Mouse (Mus musculus): ENCODE measurements at regions not wholly inside any gene's neighbourhood (a gene's known extent, or its start where the extent isn't known, plus 50 kb on each side); places are given as distances from the start of the nearest gene placed in this dataset.

DNA sequence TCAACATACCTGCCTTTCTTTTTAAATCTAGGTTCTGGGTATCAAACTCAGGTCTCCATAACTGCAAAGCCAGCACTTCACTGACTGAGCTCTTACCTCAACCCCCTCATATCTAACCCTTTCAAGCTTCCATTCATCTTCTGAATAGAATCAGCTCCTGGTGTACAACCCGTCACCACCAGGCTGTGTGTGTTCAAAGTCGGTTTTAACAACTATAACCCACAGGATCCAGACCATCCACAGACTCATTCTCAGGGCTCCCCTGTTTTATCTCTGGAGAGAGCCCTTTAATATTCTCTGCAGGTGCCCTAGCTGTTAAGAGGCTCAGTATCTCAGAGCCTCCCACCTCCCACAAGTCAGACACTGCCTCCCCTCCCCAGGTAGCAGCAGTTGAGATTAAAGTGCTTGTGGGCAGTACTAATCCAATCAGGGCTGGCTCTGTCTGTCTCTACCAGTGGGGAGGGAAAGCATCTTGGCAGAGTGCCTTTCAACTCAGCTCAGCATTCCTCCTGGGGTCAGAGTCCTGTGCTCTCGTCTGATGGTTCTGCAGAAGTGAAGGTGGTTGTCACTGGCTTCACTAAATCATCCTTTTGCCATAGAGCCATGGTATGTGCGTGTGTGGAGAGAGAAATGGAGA lies 272.4 kb downstream of the Dhx15 start:
- peak; percentile 72 for DNase-seq

DNA sequence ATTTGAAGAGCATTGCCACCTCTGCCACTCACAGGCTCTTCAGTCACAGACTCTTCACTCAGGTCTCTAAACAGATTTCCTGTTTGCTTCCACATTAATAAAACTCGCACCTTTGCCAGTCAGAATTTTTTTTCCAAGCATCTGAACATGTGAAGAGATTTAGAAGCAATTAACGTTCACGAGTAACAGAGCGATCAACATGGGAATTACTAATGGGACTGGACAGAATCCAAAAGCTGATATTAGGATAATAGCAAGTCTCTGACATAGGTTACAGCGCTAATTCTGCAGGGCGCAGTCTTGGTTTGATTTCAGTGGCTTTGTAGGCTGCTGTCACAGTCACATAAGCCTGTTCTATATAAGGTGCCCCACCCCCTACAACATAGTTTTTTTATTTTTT lies 275.6 kb downstream of the Dhx15 start:
- no peak for DNase-seq

DNA sequence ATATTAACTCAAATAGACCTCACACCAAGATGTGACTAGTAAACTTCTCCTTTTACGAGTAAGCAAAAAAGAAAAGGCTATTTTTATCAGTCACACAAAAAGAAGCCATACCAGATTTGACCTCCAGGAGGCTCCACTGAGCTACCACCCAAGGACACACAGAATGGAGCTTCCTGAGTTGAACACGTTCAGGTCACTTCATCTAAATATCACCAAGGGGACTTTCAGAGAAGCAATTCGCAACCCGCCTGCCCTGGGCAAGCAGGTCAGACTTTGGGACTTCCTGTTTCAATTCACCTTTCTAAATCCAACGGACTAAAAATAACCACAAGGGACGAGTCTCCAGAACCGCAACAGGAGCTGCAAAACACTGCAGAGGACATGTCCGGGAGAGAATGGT lies 281.5 kb downstream of the Dhx15 start:
- no peak for DNase-seq

DNA sequence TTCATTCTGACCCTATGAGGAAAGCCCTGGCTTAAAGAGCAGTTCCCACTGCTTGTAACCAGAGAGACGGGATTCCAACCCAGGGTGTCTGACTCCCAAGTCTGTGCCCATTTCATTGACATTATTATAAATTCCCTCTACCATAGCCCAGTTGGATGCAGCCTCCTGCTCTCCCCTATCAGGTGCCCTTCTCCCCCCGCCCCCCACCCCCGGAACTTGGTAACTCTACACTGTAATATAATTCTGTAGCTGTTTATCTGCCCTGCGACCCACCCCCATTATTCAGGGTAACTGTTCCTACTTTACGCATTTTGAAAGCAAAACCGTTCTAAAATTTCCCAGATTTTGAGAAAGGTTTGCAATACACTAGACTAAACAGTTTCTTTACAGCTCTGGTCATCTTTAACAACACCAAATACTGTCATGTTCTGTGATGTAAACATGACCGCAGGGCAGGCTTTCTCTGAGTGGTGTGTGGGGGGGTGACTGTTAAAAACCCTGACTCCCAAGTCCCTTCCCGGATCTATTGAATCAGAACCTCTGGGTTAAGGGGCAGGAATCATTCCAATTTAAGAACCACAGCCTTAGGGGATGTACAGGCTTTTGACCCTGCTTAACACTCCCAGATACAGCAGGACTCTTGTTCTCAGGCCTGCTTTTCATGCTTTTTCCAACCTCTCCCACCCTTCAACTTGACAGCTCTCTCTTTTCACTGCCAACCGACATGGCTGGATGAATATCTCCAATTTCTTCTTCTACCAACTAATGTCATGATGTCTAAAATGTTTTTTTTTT lies 283.8 kb downstream of the Dhx15 start:
- DNase-seq, result no peak

DNA sequence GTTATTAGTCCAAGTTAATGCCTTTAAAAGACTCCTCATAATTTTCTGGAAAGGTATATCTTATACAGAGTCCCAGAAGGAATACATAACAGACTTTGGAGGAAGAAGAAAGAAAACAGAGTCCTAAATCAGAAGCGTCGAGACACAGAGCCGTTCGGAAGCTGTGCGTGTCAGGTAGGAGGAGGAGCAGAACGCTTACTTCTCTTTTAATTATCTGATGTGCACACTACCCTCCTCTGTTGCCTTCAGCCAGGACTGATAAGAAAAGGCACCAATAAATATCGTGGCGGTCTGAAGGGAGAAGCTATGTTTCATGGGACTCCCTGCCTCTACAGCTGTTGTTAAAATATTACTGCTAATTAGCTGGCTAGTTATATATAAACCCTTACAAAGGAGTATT lies 296.2 kb downstream of the Dhx15 start:
- DNase-seq, result no peak

DNA sequence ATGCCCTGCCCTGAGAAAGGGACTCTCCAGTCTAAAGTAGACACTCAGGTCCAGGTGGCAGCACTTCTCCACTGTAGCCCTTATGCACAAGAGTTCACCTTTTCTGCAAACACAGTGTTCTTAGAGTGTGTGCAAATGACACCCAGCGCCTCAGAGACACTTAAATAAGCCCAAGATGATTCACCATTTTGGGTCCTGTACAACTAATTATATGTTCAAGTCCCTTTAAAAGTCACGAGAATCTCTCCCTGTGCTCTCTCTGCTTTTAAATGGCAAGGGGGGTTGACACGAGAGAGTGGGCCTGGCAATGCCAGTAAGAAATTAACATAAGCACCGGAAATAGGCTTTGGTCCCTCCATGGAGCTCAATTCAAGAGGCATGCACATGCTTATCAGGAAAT lies 299.0 kb downstream of the Dhx15 start:
- DNase-seq, result no peak

DNA sequence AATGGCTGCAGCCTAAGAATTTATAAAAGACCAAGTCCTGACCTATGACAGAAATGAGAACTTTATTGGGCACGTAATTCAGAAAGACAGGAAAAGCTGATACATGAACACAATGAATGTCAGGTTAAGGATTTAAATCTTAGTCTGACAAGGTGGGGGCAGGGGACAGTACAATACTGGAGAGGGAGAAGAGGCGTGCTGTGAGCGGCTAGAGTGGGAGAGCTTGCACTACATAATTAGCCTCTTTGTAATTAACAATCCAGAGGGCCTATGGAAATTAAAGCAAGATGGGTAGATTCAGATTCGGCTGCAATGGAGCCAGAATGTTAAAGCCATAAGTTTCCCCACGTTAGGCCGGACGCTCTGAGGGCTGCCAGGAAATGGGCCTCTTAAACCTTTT lies 301.9 kb downstream of the Dhx15 start:
- no peak for DNase-seq

DNA sequence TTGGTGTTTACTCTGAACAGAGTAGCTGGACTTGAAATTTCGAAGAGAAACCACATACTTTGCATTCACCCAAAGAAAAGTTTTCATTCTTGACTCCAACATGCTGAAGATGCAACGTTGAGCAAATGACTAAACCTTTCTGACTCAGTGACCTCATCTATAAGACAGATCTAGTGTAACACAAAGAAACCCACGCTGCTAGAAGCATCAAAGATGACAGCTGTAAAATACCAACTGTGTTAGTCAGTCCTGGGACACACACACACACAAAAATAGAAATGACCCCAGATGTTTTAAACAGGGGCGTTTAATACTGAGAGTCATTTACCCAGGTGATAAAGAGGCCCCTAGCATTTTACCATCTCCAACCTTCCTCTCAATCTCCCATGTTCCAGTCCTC lies 307.7 kb downstream of the Dhx15 start:
- DNase-seq, result no peak

DNA sequence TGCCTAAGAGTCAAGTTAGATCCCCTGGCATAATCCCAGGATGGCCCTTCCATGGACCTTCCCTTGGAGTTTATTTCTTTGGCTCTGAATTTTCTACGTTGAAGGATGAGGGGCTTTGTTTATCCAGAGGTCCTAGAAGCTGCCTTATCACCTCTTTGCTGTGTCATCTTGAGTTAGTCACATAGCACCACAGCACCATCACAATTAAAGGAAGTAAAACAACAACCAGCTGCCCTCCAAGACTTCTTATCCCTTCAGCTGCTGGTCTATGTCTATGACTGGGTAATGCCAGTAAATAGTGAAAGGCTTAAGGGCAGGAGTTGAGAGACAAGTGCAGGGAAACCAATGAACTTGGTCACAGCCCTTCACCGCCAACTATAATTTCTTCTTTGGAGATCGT lies 308.1 kb downstream of the Dhx15 start:
- DNase-seq, result no peak

DNA sequence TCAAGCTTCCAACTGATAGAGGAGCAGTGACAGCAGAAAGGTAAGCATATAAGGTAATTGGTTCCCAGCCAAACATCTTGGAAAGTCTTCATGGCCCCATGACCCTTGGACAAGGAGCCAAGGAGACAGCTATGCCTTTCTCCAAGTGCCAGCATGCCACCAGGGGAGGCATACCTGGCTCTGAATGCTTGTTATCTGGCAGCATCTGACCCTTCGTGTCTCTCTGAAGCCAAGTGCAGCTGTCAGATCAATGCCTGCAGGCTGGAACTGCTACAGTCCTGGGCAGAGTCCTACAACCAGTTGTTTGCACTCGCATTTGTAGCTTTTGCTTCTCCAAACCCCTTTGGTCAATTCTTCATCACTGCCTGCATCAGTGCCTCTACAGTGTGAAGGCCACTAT lies 309.3 kb upstream of the Ppargc1a start:
- no peak for DNase-seq

DNA sequence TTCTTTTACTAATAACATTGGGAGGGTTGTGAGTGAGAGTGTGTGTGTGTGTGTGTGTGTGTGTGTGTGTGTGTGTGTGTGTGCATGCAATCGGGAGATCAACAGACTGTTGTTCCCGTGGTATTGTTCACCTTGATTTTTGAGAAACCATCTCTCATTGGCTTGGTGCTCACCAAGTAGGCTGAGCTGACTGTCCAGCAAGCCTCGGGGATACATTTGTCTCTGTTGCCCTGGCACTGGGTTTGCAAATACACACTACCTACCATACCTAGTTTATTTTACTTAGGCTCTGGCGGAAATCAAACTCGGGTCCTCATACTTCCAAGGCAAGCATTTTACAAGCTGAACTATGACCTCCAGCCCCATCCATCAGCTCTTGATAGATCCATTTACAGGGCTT lies 306.0 kb upstream of the Ppargc1a start:
- DNase-seq, result no peak

DNA sequence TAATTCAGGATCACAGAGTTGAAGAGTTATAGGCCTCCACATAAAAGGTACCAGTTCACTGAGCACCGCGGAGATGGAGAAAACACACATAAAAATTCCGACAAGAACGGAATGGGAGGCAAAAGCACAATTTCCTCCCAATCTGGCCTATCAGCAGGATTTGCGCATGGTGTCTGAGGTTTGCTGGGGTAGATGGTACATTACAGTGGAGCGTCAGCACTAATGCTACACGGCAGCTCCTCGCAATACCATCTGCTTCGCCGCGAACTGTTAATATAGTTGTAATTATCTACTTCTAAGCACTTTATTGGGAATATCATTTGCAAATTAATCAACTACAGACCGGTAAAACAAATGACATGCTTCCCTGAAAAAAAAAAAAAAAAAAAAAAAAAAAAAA lies 304.2 kb upstream of the Ppargc1a start:
- no peak for DNase-seq

DNA sequence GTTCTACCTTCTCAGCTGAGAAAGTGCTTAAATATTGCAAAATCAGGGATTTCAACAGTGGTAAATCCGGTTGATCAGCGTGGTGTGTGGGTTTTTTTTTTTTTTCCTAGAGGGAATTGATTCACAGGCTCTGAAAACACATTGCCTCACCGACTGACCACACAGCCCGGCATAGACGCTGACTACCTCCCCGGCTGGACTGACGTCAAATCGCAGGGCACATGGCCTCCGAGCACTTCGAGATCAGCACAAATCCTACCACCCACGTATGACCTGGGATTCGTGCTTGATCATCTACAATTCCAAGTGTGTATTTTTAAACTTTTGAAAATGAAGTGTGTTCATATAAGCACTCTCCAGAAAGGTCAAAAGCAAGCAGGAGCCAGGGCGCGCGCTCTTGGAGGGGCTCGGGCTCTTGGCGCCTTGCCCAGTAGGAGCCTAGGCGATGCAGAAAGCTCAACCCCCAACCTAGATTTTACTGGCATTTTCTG lies 300.7 kb upstream of the Ppargc1a start:
- no peak for DNase-seq

DNA sequence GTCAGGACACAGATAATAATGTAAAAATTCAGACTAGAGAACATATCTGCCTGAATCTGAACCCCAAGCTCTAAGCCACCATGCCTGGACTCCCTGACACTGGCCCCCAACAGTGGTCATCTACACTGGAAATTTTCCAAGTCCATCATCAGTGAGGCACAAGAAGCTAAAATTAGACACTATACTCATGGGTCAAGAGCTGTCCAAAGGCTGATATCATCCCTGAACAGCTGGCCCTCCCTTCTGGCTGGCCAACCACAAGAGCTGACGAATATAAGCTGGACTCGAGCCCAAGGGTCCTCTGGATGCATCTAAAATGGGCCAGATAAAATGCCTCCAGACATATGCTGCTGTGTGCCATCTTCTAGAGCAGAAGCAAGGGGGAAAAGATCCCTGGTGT lies 298.5 kb upstream of the Ppargc1a start:
- DNase-seq, result no peak

DNA sequence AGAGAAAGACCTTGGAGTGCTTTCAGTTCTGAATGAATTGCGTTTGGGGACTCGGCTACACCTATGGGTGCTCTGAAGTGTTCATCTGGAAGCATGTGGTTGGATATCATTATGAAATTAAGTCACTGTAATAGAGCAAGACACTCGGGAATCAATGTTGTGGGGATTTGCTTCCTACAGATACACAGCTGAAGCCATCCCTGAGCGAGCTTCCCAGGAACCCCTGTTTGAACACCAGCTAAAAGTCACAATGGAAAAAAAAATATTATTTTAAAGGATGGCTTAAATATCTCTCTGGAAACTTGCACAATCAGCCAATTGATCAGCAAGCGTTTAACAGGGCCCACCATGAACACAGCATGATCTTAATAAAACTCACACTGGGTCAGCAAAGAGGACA lies 293.0 kb upstream of the Ppargc1a start:
- DNase-seq, result no peak

DNA sequence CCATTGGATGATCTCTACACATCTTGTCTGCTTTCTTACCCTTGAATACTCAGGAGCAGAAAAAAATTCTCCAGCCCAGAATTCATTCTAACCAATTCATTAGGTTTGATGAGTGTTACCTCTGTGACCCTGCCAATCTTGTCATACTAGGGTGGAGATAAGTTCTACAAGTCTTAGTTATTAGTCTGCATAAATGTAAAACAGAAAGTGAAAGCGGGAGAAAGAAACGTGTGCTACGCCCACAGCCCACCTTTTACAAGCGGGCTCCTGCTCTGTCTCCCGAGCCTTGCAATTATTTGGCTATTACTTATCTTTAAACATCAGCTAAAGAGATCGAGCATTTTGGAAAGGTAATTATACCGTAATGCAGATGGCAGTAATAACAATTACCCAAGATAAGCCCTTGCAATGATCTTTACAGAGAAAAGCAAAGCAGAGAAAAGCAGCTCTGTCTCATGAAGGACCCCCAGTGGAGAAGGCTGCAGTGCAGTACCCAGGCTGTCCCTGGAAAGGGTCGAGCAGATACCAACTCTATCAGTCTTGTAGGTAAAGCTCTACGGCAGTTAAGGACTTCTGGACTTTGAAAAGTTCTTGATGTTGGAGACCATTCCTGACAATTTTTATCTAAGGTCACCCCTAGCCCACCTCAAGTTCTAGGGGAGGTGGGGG lies 286.1 kb upstream of the Ppargc1a start:
- no peak for DNase-seq

DNA sequence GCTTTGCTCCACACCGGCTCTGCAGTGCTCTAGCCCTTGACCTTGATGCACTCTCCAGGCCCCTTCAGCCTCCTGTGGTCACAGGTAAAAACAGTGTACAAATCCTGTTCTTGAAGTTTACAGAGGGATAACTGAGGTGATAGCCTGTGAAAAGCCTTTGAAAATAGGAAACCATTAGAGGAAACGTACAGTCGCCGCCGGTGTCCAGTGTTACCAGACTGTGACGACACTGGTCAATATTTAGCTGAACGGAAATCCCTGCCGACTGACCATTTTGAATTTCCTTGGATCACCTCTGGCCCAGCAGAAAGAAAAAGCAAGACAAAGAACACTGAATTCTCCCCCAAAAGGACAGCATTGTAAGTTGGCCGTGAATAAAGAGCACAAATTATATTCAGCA lies 282.6 kb upstream of the Ppargc1a start:
- no peak for DNase-seq

DNA sequence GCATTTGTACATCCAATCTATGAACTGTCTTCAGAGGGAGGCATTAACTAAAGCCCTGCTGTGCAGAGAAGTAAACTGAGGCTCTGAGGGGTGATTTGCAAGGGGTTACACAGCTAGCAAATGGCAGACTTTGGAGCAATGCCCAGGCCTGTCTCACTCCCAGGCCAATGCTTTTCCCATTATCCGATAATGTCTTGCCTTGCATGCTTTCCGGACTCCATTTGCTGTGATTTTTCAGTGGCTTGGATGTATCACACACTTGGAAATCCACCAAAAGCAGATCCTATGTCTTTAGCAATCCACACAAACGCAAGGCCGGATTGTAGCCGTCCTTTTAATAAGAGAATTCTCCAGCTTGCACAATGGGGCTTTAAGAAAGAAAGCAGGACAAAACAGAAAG lies 281.7 kb upstream of the Ppargc1a start:
- DNase-seq, result no peak

DNA sequence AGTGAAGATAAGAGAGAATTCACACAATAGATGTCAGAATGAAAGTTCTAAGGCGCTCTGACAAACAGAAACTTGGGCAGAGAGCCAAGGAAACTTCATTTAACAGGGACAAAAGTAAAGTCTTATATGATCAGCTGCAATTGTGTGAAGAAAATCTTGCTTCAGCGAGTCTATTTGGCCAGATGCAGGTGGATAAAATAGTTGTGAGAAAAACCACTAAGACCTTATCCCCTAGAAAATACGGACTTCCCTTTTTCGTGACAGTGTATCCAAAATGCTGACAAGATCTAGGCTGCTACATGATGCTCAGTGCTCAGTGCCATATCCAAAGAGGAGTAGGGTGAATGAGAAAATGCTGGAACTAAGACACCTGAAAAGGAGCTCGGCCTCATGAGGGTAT lies 274.7 kb upstream of the Ppargc1a start:
- no peak for DNase-seq

DNA sequence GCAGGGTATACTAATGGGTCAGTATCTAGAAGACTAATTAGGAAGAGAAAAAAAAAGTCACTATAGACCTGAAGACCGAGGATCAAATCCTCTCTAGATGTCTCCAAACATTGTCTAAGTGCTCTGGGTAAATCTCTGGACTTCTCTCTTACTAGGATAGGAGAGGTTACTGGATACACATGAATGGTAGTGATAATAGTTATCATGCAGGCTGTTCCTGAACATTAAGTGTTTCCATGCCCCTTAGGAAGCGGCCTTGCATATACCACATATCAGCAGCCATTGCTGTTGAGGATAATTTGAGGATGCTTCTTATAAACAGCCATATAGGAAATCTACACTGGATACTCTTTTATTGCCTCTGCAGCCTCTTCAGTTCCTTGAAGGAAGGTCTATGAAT lies 274.2 kb upstream of the Ppargc1a start:
- DNase-seq, result no peak

DNA sequence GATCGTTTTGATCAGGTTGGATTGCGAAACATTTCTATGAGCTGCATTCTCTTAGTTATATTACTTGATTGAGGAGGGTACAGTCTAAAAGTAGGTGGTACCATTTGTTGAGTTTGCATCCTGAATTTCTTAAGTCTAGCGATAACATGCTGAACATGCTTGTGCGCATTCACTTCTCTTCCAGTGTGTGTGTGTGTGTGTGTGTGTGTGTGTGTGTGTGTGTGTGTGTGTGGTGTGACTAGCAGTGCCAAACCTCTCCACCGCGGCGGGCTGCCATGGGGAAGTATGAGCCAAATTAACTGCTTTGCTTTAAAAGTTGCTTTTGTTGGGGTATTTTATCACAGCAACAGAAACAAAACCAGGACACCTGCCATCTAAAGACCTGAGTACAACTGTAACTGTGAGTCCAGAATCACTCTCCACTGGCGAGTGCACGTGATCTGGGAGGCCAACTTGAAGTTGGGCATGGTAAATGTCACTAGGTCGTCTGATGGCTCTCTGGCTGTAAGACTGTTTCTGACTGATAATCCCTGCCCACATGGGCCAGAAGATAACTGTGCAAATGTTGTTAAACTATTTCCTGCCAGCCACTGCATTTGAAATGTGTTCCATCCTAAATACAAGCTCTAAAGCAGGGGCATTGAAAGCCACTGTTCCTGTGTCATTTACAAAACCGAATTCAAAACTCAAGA lies 273.3 kb upstream of the Ppargc1a start:
- no peak for DNase-seq

DNA sequence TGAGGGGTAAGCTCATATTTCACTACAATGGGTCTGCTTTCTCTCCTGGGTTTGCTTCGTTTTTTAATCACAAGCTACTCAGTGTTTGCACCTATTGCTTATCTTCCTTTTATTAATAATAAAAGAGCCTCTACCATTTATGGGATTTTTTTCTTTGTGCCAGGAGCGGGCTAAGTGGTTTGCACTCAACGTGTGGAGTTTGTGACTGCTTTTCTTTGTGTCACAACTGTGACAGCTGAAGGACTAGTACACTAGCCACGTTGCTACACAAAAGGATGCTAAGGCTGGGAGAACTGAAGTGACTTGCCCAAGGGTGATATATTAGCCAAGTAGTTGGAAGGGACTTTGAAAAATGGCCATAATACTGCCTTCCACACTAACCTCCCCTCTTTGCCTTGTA lies 271.8 kb upstream of the Ppargc1a start:
- DNase-seq, result no peak

DNA sequence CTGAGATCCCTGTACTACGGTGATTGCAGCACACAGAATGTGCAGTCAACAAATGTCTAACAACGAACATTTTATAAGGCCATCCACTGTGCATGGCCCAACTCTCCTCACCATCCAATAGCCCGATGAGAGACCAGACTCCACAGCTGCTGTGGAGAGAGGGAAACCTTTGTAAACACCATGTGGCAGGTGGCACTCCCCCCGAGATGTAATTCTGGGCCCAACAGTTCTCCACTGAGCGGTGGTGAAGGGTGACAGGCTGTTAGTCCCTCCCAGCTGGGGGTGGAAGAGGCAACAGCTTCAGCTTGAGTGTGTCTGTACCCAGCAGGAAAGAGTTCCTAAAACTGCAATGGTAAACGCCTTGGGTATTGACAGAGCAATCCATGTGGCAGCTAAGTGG lies 263.0 kb upstream of the Ppargc1a start:
- DNase-seq, result no peak

DNA sequence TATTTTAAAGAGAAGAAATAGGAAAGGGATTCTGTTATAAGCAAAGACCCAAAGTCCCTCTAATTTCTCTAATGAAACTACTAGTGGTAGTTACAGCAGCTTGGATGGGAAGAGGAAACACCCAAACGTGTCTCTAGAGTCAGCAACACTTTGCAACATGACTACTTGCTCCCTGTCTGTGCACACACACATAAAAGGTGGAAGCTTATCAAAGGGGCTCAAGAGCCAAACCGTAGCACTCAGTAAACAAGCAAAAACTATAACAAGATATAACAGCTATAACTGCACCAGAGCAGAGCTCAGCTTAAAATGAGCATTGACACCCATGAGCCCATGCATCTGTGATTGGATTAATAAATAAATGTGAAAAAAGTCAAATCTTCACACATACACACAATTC lies 262.5 kb upstream of the Ppargc1a start:
- DNase-seq, result no peak
